Mouse (Mus musculus): ENCODE measurements around the gene Tmem53.

Tmem53 gene

GRCm38 (mm10) chr4:117251801-117252316 is at the start of gene Tmem53, which contains the start of gene Armh1:
Gene Tmem53 (plus strand): TSS chr4:117251951.
Gene Armh1 (minus strand): TSS chr4:117252125.
- DNase-seq (ENCODE audit: low spot score): peak; percentile 98

DNA sequence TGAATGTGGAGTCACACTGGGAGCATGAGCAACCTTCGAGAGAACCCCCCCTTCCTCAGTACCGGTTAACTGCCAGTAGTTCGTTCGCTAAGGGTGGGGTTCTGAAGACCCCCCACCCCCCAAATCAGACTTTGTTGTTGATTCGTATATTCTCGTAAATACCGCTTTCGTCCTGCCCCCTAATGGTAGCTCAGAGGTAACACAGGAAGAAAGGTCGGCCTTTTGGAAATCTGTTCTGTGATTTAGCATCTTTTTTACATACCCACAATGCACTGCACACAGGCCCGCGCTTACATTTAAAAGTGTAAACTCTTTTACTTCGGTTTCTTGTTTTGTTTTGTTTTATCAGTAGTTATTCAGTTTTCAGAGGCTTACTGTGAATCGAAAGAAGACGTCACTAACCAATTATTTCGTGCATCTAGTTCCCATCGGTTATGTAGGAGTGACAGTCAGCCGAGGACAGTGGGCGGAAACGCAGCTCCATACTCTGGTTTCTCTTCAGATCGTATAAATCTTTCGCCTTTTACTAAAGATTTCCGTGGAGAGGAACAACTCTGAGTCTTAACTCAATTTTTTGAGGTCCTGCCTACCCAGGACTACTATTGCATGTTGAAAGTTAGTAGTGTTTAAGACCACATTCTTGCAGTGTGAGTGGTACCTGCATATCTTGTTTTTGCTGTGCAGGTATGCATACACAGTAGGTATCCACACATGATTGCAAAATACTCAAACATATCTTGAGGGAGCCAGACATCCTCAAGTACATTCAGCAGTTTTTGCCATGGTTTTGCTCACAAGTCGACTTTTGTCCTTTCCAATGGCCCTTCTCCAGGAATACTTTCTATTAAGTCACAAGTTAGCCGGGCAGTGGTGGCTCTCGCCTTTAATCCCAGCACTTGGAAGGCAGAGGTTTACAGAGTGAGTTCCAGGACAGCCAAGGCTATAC is 49.4 kb upstream of the Tmem53 start:
- DNase-seq (ENCODE audit: low spot score): peak; percentile 91

GRCm38 (mm10) chr4:117202992-117203354 is 48.8 kb upstream of the Tmem53 start:
- no peak for DNase-seq (ENCODE audit: low spot score)

GRCm38 (mm10) chr4:117209592-117209991 is 42.2 kb upstream of the Tmem53 start:
- no peak for DNase-seq (ENCODE audit: low spot score)

DNA sequence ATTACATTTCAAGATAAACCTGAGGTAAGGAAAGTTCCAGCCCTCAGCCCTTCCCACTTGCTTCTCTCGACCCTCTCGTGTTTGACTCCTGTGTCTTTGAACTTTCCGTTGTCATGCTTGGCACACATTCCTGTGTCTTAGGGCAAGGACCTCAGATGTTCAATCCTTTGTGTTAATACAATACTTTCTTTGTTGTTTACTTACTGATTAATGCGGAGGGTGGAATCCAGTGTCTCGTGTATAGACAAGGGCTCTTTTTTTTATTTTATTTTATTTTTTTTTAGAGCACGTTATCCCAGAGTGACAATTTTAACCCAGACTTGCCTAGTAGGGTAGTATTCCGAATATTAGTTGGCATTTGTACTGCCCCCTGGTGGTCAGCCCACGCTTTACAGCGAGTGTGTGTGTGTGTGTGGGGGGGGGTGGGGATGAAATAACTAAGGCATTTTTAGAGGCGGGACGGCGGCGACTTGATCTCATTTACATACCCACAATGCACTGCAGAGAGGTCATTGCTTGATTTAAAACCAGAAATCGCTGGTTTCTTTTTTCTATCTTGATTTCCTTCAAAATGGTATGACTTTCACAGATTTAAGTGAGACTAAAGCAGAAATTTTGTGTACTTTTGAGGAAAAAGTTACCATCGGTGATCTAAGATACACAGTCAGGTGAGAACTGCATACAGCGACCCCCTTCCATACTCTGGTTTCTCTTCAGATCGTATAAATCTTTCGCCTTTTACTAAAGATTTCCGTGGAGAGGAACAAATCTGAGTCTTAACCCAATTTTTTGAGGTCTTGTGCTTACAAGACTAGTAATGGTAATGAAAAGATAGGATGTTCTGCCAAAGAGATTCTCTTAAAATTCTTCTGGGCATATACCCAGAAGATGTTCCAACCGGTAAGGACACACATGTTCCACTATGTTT is 41.3 kb upstream of the Tmem53 start:
- peak; percentile 94 for DNase-seq (ENCODE audit: low spot score)

DNA sequence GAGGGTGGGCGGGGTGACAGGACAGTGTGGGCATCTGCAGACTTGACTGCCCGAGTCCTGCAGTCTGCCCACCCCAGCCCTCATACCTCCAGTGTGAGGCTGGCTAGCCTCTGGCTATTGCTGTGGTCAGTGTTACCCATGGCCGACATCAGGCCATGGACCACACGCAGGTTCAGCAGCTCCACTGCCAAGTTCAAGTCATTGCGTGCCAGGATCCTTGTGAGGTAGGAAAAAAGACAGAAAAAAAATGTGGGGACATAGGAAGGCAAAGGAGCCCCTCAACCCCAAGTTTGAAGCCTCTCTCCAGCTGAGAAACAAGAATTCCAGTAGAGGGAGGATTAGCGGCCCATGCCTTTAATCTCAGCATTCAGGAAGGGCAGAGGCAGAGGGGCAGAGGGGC is 37.5 kb upstream of the Tmem53 start:
- no peak for DNase-seq (ENCODE audit: low spot score)

DNA sequence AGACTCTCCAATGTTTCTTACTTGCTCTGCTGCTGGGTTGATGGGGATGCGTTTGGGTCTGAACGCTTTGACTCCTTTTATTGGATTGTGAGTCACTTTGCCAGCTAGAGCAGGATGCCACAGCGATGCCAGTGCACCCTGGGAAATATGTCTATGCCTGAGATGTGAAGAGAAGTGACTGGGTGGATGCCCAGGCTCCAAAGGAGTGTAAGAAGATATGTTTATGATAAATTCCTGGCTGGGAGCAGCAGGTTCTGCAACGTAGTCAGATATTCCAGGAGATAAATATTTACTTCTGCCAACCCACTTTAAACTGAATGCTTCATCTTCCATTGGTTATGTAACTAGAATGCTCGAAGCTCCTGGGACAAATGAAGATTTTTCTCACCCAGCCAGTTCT is 34.7 kb upstream of the Tmem53 start:
- no peak for DNase-seq (ENCODE audit: low spot score)

GRCm38 (mm10) chr4:117218517-117219219 is 33.1 kb upstream of the Tmem53 start:
- DNase-seq (ENCODE audit: low spot score): peak; percentile 83

- DNase-seq (ENCODE audit: low spot score): no peak
Observed at GRCm38 (mm10) chr4:117220741-117221515, 30.8 kb upstream of the Tmem53 start.

DNA sequence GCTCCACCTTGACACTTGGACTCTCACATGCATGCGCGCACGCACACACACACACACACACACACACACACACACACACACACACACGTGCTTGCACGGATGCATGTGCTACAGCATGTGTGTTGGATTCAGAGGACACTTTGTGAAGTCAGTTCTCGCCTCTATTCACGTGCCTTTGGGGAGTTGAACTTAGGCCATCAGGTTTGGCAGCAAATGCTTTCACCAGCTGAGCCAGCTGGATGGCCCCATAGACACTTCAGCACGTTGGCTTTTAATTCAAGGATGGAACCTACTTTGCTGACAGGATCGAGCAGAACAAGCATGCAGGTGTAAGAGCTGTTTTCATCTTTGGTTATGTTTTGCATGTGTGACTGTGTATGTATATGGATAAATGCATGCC is 29.9 kb upstream of the Tmem53 start:
- DNase-seq (ENCODE audit: low spot score): no peak

DNA sequence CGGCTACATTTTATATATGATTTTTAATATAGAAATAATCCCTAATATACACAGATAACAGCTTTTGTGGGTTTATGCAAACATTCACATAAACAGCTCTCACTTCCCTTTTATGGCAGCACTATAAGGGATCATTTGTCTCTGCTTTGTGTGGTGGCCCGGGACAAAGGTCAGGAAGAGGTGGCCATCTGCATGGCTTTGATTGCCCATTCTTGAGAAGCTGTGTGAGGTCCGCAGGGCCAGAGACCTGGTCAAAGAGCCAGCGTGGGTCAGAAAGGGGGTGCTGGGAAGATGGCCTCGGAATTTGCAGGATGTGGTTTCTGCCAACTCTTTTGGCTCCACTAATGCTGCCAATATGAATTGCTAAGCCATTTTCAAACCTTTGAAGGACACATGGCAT is 28.8 kb upstream of the Tmem53 start:
- DNase-seq (ENCODE audit: low spot score): peak; percentile 52

GRCm38 (mm10) chr4:117224122-117224521 is 27.6 kb upstream of the Tmem53 start:
- no peak for DNase-seq (ENCODE audit: low spot score)

- no peak for DNase-seq (ENCODE audit: low spot score)
Observed at GRCm38 (mm10) chr4:117225250-117225649, 26.5 kb upstream of the Tmem53 start.

GRCm38 (mm10) chr4:117229590-117229989 is 22.2 kb upstream of the Tmem53 start:
- no peak for DNase-seq (ENCODE audit: low spot score)

GRCm38 (mm10) chr4:117230331-117230730 is 21.4 kb upstream of the Tmem53 start:
- peak; percentile 37 for DNase-seq (ENCODE audit: low spot score)

- no peak for DNase-seq (ENCODE audit: low spot score)
Observed at GRCm38 (mm10) chr4:117231208-117231607, 20.5 kb upstream of the Tmem53 start.

GRCm38 (mm10) chr4:117234166-117234741 is 17.5 kb upstream of the Tmem53 start:
- no peak for DNase-seq (ENCODE audit: low spot score)

DNA sequence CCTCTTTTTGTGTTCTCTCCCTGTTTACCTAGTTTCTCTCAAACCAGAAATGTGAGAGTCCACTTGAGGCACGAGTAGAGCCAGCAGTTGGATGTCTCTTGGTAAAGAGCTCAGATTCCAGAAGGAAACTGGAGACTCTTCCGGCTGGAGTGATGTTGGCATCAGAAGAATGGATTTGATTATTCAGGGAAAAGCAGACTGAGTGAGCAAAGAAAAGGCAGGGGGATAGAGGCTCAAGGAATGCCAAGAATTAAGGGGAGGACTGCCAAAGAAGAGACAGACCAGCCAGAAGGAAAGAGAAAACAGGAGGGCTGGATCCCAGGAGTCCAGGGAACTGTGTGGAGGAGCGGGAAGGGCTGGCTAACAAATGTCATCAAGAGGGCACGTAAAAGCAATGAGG is 15.9 kb upstream of the Tmem53 start:
- DNase-seq (ENCODE audit: low spot score): no peak

GRCm38 (mm10) chr4:117239153-117239552 is 12.6 kb upstream of the Tmem53 start:
- no peak for DNase-seq (ENCODE audit: low spot score)

- no peak for DNase-seq (ENCODE audit: low spot score)
Observed at GRCm38 (mm10) chr4:117240867-117241266, 10.9 kb upstream of the Tmem53 start.

- DNase-seq (ENCODE audit: low spot score): no peak
Observed at GRCm38 (mm10) chr4:117250982-117251381, 769 bp upstream of the Tmem53 start.
